Mouse (Mus musculus): Measurements from ENCODE around the gene Nipbl.

GRCm38 (mm10) chr15:8416500-8417138 is 27.6 kb downstream of the Nipbl start:
- no peak for TF ChIP-seq CTCF (IDR thresholded peaks at IDR 0.05; ENCODE audit: insufficient read depth, low read length)
- TF ChIP-seq POLR2A (IDR thresholded peaks at IDR 0.05; ENCODE audit: borderline replicate concordance, extremely low read depth, low read depth, low read length) = no peak

Data from lung, adult 2 months (tissue).